Mouse (Mus musculus) heart, adult 11 months (tissue): ENCODE results near the gene Sgsm2.

Source experiments
- DNase-seq: peaks from one replicate; pipeline ENCODE4 v3.0.0; 2022

Gene Sgsm2

DNA sequence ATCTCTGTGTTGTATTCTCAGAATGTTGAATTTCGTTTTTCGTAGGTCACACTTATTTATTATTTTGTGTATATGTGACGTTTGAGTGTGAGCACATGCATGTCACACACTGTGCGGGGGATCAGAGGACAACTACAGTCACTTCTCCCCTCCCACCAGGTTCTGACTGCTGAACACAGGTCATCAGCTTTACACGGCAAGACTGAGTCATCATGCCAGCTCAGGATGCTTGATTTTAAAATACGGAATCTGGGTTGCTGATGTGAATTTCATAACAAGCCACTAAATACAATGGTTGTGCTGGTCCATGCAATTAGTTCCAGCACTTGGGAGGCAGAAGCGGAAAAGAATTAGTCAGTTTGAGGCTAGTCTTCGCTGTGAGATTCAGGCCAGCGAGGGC lies 15.9 kb downstream of the Sgsm2 start:
- DNase-seq = no peak

DNA sequence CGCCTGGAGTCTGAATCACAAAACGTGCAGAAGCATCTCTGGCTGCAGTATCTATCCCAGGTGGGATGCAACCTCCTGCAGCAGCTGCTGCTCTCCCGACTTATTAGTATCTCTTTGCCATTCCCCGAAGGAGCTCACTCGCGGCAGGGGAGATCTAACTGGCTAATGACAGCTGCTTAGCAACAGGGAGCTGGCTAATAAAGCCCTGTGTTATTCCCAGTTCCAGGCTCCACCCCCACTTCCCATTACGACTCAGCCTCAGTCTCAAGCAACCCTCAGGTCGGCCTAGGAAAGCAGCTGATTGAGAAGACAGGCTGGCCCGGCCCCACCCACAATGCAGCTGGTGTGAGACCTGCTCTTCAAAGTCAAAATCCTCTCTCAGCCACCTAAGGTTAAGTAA lies 20.1 kb downstream of the Sgsm2 start:
- peak; percentile 98 for DNase-seq

DNA sequence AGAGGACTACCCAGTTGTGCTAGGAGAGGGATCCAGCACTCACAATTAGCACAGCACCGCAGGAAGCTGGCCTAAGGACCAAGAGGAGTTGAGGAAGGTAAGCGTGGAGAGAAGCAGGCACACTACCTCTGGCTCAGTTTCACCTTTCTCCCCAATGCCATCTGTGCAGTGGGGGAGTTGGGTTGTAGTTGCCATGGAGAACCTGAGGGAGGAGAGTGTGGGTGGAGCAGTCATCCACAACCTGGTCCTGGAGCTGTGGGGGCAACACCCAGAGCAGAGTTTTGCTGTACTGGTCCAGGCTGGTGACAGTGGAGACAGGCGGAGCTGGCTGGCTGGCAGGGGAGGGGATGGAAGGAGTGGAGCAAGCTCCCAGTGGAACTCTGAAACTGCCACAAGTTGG lies 22.2 kb downstream of the Sgsm2 start:
- no peak for DNase-seq

- DNase-seq = no peak
Measured at GRCm38 (mm10) chr11:74870991-74871622, 25.8 kb downstream of the Sgsm2 start.

GRCm38 (mm10) chr11:74870544-74870943 lies 26.3 kb downstream of the Sgsm2 start:
- no peak for DNase-seq

DNA sequence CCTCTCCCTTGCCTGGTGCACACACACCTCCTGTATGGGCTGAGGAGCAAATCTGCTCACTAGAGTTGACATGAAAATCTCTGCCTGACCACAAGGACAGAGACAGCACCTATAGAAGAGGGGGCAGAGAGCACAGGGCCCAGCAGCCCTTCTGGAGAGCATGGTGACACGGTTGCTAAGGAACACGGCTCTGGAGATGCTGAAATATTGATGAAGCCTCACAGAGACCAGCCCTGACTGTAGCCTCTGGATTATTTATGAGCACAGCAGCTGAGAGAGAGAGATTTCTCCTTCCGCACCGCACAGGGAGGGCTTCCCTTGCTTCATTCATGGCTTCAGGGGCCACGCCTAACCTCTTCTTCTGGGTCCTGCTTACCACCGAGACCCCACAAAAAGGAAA lies 27.3 kb downstream of the Sgsm2 start:
- no peak for DNase-seq

GRCm38 (mm10) chr11:74868046-74868760 lies 28.7 kb downstream of the Sgsm2 start:
- peak; percentile 91 for DNase-seq

DNA sequence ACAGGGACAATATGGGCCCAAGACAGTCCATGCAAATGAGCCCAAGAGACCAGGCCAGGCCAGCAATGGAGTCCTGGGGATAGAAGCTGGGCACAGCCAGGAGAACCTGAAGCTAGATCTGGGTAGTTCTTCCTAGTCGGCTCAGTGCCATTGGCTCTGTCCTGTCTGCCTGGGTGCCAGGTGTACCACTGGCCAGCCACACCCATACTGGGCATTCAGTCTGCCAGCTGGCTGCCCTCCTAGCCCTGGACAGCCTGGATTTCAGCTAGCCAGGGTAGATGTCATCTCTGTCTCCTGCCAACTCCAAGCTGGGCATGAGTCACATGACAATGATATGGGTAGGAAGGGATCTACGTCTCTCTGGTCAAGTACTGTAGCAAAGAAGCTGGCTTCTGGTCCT lies 29.7 kb downstream of the Sgsm2 start:
- DNase-seq = peak; percentile 99

- DNase-seq = peak; percentile 99
Measured at GRCm38 (mm10) chr11:74866640-74867039, 30.2 kb downstream of the Sgsm2 start.

DNA sequence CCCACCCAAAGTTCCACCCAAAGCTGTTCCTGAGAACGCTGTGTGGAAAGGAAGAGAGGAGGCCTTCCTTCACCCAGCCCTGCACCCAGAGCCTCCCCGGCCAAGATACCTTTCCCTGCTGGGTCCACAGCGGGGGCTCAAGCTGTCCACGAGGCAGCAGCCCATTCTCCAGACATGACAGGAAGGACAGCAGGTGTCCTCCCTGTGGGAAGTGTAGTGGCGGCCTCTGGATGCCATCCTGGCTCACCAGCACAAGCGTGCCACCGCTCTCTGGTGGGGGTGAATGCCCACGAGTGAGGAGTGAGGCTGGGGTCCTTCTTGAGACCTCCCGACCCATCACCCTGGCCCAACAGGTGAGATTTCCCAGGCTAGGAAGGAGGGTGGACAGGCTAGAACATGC lies 31.6 kb downstream of the Sgsm2 start:
- DNase-seq = peak; percentile 89

GRCm38 (mm10) chr11:74864421-74864820 lies 32.4 kb downstream of the Sgsm2 start:
- peak; percentile 87 for DNase-seq

GRCm38 (mm10) chr11:74863471-74863870 lies 33.4 kb downstream of the Sgsm2 start:
- peak; percentile 91 for DNase-seq

GRCm38 (mm10) chr11:74862129-74862528 lies 34.7 kb downstream of the Sgsm2 start:
- DNase-seq = peak; percentile 91

GRCm38 (mm10) chr11:74857756-74858155 lies 39.1 kb downstream of the Sgsm2 start:
- DNase-seq = peak; percentile 88

- DNase-seq = no peak
Measured at GRCm38 (mm10) chr11:74850998-74851661, 45.7 kb downstream of the Sgsm2 start.

DNA sequence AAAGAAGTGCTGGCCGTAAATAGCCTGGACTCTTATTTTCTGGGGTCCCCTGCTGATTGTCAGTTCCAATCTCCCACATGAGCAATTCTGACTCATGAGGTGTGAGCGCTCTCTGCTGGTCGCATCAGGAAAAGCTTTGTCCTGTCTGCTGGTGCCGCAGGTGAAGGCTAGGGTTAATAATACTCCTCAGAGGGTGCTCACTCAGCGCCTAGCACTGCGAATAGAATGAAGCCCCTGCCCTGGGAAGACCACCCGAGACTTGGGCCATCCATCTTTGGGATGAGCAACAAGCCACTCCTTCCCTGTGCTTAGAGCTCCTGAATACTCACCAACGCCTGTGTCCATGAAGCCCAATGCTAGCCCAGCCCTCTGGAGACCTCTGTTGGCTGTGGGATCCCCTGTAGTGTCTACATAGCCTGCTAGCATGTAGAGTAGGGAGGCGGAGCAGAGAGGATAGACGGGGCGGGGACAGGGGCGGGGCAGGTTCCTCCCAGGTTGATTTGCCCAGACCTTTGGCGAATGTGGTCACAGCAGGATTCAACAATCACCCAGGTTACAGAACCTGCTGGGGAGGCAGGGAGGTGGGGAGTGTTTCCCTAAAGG lies 48.8 kb downstream of the Sgsm2 start:
- DNase-seq = peak; percentile 95

DNA sequence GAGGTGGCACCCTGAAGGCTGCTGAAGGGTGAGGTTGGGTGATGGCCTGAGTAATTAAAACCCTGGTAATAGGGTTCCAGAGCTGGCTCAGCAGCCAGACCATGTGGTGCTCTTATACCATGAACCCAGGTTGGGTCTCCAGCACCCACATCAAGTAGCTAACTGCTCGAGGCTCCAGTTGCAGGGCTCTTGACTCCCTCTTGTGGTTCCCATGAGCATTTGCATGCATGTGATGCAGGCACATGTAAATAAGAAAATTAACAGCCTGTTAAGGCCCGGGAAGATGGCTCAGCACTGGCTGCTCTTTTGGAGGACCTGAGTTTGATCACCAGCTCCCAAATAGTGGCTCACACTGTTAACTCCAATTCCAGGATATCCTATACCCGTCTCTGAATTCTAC lies 51.1 kb downstream of the Sgsm2 start:
- no peak for DNase-seq

- peak; percentile 91 for DNase-seq
Measured at GRCm38 (mm10) chr11:74843761-74844160, 53.1 kb downstream of the Sgsm2 start.

- peak; percentile 97 for DNase-seq
Measured at GRCm38 (mm10) chr11:74843435-74843714, 53.5 kb downstream of the Sgsm2 start.

DNA sequence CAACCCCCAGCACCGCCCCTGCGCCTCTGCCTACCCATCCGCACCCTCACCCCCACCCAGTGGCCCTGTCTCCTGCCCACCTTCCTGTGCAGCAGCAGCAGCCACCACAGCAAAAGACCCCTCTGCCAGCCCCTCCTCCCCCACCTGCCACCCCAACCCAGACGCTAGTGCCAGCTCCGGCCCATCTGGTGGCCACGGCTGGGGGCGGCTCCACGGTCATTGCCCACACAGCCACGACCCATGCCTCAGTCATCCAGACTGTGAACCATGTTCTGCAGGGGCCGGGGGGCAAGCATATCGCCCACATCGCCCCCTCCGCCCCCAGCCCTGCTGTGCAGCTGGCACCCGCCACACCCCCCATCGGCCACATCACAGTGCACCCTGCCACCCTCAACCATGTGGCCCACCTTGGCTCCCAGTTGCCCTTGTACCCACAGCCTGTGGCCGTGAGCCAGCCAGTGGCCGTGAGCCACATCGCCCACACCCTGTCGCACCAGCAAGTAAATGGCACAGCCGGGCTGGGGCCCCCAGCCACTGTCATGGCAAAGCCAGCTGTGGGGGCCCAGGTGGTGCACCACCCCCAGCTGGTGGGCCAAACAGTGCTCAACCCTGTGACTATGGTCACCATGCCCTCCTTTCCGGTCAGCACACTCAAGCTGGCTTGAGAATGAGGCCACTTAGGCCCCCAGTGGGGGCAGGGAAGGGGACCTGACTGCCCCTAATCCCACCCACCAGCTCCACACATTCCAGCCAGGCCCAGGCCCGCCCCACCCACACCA lies 54.0 kb downstream of the Sgsm2 start:
- peak; percentile 93 for DNase-seq

GRCm38 (mm10) chr11:74842045-74842444 lies 54.8 kb downstream of the Sgsm2 start:
- DNase-seq = no peak

- DNase-seq = peak; percentile 93
Measured at GRCm38 (mm10) chr11:74841366-74841765, 55.5 kb downstream of the Sgsm2 start.

DNA sequence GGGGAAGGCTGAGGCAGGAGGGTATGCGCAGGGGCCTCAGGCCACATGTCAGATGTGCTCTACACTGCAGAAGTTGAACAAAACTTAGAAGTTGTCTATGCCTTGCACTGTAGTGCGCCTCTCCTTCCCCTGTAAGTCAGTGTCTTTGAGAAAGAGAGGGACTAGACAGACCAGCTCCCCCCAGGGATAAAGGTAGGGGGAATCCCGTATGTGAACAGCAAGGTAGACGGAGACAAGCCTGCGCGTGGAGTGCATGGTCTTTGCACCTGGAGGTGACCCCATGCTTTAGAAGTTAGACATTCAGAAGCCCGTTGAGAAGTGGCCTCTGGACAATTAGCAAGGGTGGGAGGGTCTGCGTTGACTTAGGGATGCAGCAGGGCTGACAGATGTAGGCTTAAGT lies 56.1 kb downstream of the Sgsm2 start:
- no peak for DNase-seq
